12 mouse cellular contexts compared by ENCODE assay signal in the genomic region with DNA sequence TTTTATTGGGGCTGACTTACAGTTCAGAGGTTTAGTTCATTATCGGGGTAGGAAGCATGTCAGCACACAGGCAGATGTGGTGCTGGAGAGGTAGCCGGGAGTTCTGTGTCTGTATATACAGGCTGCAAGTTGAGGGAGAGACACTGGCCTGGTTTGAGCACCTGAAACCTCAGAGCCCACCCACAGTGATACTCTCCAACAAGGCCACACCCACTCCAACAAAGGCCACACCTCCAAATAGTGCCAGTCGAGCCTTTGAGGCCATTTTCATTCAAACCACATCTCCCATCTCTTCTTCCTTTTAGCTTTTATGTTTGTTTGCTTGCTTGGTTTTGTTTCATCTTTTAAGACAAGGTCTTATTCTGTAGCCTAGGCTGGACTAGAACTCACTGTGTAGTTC.
"Had no signal": no experiment of that assay in that cellular context is flagged by ENCODE, and none has a peak within 500 bp of the region (broad histone marks: within the 10 kb centered on the region; RNA-seq: fewer than 3 reads in every experiment).

No protein-coding gene starts in this region.

- DNase-seq: retina, postnatal 1 day; right cerebral cortex, adult 18-20 months; right cerebral cortex, postnatal 14 days; right cerebral cortex, postnatal 25 days; right cerebral cortex, postnatal 4 days; spleen, adult 18-20 months; thymus, adult 18-20 months; thymus, adult 2 months; thymus, postnatal 14 days; thymus, postnatal 25 days; thymus, postnatal 36 days; thymus, postnatal 4 days had no signal
